Mouse (Mus musculus) MEL (cell line): ENCODE data around the gene Myo3a. TPM values are rescaled to one million over a fixed set of nuclear protein-coding genes. Genes with fewer than 3 reads are reported as not detected.

ENCODE experiments used
- DNase-seq: peaks from one replicate; pipeline ENCODE4 v3.0.0; 2011; ENCODE audit warnings: low read depth, low spot score
- H3K27ac ChIP-seq: 2 replicates; pipeline ENCODE4 v1.5.1; 2012; ENCODE audit warnings: low read depth, mild to moderate bottlenecking, control low read depth, low read length, moderate library complexity; ENCODE audit not compliant: control insufficient read depth
- H3K27me3 ChIP-seq, 2 experiments: fragments of 150-350 bp in 1 of 2; sonication (generic) in 1 of 2; 2 replicates each; pipeline ENCODE4 v1.6.1; 2012; ENCODE audit warnings: low read length in 2 of 2, mild to moderate bottlenecking in 2 of 2, improper control_type of control experiment in 1 of 2, moderate library complexity in 1 of 2; ENCODE audit not compliant: insufficient read depth in 2 of 2, control insufficient read depth in 1 of 2
- H3K36me3 ChIP-seq, 2 experiments: 2 replicates each; pipeline ENCODE4 v1.6.1; 2012 to 2014; ENCODE audit warnings: low read length in 2 of 2, improper control_type of control experiment in 1 of 2, inconsistent platforms in 1 of 2, mild to moderate bottlenecking in 1 of 2; ENCODE audit not compliant: insufficient read depth in 2 of 2, control insufficient read depth in 1 of 2
- H3K4me1 ChIP-seq, 2 experiments: fragments of 150-350 bp in 1 of 2; sonication (generic) in 1 of 2; 2 replicates each; pipeline ENCODE4 v1.6.1; 2012; ENCODE audit warnings: low read length in 2 of 2, improper control_type of control experiment in 1 of 2, mild to moderate bottlenecking in 1 of 2; ENCODE audit not compliant: insufficient read depth in 2 of 2, control insufficient read depth in 1 of 2
- H3K4me3 ChIP-seq, 2 experiments: fragments of 150-350 bp in 1 of 2; sonication (generic) in 1 of 2; 2 replicates each; pipeline ENCODE4 v1.5.1; 2012; ENCODE audit warnings: low read depth in 2 of 2, low read length in 2 of 2, mild to moderate bottlenecking in 2 of 2, moderate library complexity in 2 of 2, control low read depth in 1 of 2, improper control_type of control experiment in 1 of 2; ENCODE audit not compliant: control insufficient read depth in 1 of 2, insufficient read depth in 1 of 2
- H3K79me2 ChIP-seq: 2 replicates; pipeline ENCODE4 v1.6.1; 2012; ENCODE audit warnings: mild to moderate bottlenecking, low read length, moderate library complexity; ENCODE audit not compliant: control insufficient read depth, poor library complexity, insufficient read depth
- H3K9ac ChIP-seq: 2 replicates; pipeline ENCODE4 v1.6.1; 2012; ENCODE audit warnings: low read depth, mild to moderate bottlenecking, control low read depth, low read length, moderate library complexity; ENCODE audit not compliant: control insufficient read depth, poor library complexity, severe bottlenecking
- H3K9me3 ChIP-seq: fragments of 150-350 bp; sonication (generic); replicated peaks from 2 replicates; pipeline ENCODE4 v1.6.1; 2012; ENCODE audit warnings: mild to moderate bottlenecking, low read length, improper control_type of control experiment, moderate library complexity; ENCODE audit not compliant: insufficient read depth
- BHLHE40 ChIP-seq: IDR thresholded peaks from 2 replicates; pipeline ENCODE4 v1.6.1; 2012; ENCODE audit warnings: low read depth, mild to moderate bottlenecking, inconsistent platforms, low read length, improper control_type of control experiment, borderline replicate concordance
- CHD1 ChIP-seq: IDR thresholded peaks from 2 replicates; pipeline ENCODE4 v1.6.1; 2012; ENCODE audit warnings: low read depth, mild to moderate bottlenecking, inconsistent platforms, low read length, improper control_type of control experiment
- CTCF ChIP-seq, 3 experiments: IDR thresholded peaks in 2 of 3; conservative IDR thresholded peaks in 1 of 3; 2 replicates each; pipeline ENCODE4 v1.5.1; 2011 to 2012; ENCODE audit warnings: low read length in 3 of 3, low read depth in 2 of 3, mild to moderate bottlenecking in 2 of 3, improper control_type of control experiment in 1 of 3, inconsistent platforms in 1 of 3, mixed read lengths in 1 of 3, moderate library complexity in 1 of 3; ENCODE audit not compliant: control insufficient read depth in 1 of 3, insufficient read depth in 1 of 3, poor library complexity in 1 of 3, severe bottlenecking in 1 of 3
- E2F4 ChIP-seq: IDR thresholded peaks from 2 replicates; pipeline ENCODE4 v1.6.1; 2011; ENCODE audit warnings: low read depth, low read length, improper control_type of control experiment, borderline replicate concordance
- ELF1 ChIP-seq: IDR thresholded peaks from 2 replicates; pipeline ENCODE4 v1.6.1; 2014; ENCODE audit warnings: low read depth, mild to moderate bottlenecking, inconsistent platforms, low read length, improper control_type of control experiment, moderate library complexity
- EP300 ChIP-seq, 2 experiments: IDR thresholded peaks; 2 replicates each; pipeline ENCODE4 v1.6.1; 2011; ENCODE audit warnings: improper control_type of control experiment in 2 of 2, low read length in 2 of 2, low read depth in 1 of 2, mild to moderate bottlenecking in 1 of 2
- ETS1 ChIP-seq: IDR thresholded peaks from 2 replicates; pipeline ENCODE4 v1.6.1; 2012; ENCODE audit warnings: low read depth, mild to moderate bottlenecking, inconsistent platforms, low read length, improper control_type of control experiment, moderate library complexity
- GATA1 ChIP-seq: IDR thresholded peaks from 2 replicates; pipeline ENCODE4 v1.6.1; 2011; ENCODE audit warnings: low read depth, low read length, improper control_type of control experiment
- JUND ChIP-seq: IDR thresholded peaks from 2 replicates; pipeline ENCODE4 v1.6.1; 2011; ENCODE audit warnings: low read depth, mild to moderate bottlenecking, improper control_type of control experiment, low read length
- MAFK ChIP-seq: IDR thresholded peaks from 2 replicates; pipeline ENCODE4 v1.6.1; 2011; ENCODE audit warnings: low read depth, mild to moderate bottlenecking, low read length, improper control_type of control experiment, borderline replicate concordance
- MEF2A ChIP-seq: IDR thresholded peaks from 2 replicates; pipeline ENCODE4 v1.6.1; 2014; ENCODE audit warnings: low read depth, mild to moderate bottlenecking, inconsistent platforms, low read length, improper control_type of control experiment; ENCODE audit not compliant: poor library complexity, insufficient replicate concordance, severe bottlenecking; ENCODE audit errors: extremely low read depth
- MXI1 ChIP-seq: IDR thresholded peaks from 2 replicates; pipeline ENCODE4 v1.6.1; 2011; ENCODE audit warnings: mild to moderate bottlenecking, low read depth, low read length, improper control_type of control experiment
- MYB ChIP-seq: IDR thresholded peaks from 2 replicates; pipeline ENCODE4 v1.6.1; 2011; ENCODE audit warnings: mild to moderate bottlenecking, low read depth, low read length, improper control_type of control experiment
- MYC ChIP-seq: IDR thresholded peaks from 2 replicates; pipeline ENCODE4 v1.6.1; 2011; ENCODE audit warnings: low read depth, mild to moderate bottlenecking, low read length, improper control_type of control experiment, moderate library complexity
- POLR2AphosphoS5 ChIP-seq: IDR thresholded peaks from 2 replicates; pipeline ENCODE4 v1.6.1; 2012; ENCODE audit warnings: low read depth, borderline replicate concordance, mild to moderate bottlenecking, inconsistent platforms, low read length, moderate library complexity, mixed read lengths
- RAD21 ChIP-seq: IDR thresholded peaks from 2 replicates; pipeline ENCODE4 v1.6.1; 2011; ENCODE audit warnings: mild to moderate bottlenecking, low read depth, low read length, improper control_type of control experiment
- RCOR1 ChIP-seq: IDR thresholded peaks from 2 replicates; pipeline ENCODE4 v1.6.1; 2012; ENCODE audit warnings: low read depth, mild to moderate bottlenecking, inconsistent platforms, low read length, improper control_type of control experiment
- SIN3A ChIP-seq: IDR thresholded peaks from 2 replicates; pipeline ENCODE4 v1.6.1; 2012; ENCODE audit warnings: low read length, improper control_type of control experiment, inconsistent platforms
- SMC3 ChIP-seq: IDR thresholded peaks from 2 replicates; pipeline ENCODE4 v1.6.1; 2011; ENCODE audit warnings: low read depth, low read length, improper control_type of control experiment
- TAL1 ChIP-seq: IDR thresholded peaks from 2 replicates; pipeline ENCODE4 v1.6.1; 2012; ENCODE audit warnings: mild to moderate bottlenecking, inconsistent platforms, low read length, moderate library complexity, mixed read lengths
- TBP ChIP-seq: IDR thresholded peaks from 2 replicates; pipeline ENCODE4 v1.8.0; 2011; ENCODE audit warnings: low read depth, low read length, improper control_type of control experiment
- TCF12 ChIP-seq: IDR thresholded peaks from 2 replicates; pipeline ENCODE4 v1.6.1; 2014; ENCODE audit warnings: low read depth, mild to moderate bottlenecking, inconsistent platforms, low read length, improper control_type of control experiment, moderate library complexity
- UBTF ChIP-seq: IDR thresholded peaks from 2 replicates; pipeline ENCODE4 v1.6.1; 2012; ENCODE audit warnings: low read depth, mild to moderate bottlenecking, inconsistent platforms, low read length, improper control_type of control experiment, moderate library complexity, borderline replicate concordance; ENCODE audit not compliant: insufficient read depth
- ZC3H11A ChIP-seq: IDR thresholded peaks from 2 replicates; pipeline ENCODE4 v1.6.1; 2012; ENCODE audit warnings: low read depth, mild to moderate bottlenecking, inconsistent platforms, low read length, improper control_type of control experiment
- ZKSCAN1 ChIP-seq: IDR thresholded peaks from 2 replicates; pipeline ENCODE4 v1.6.1; 2012; ENCODE audit warnings: low read depth, mild to moderate bottlenecking, inconsistent platforms, low read length, improper control_type of control experiment, moderate library complexity
- ZMIZ1 ChIP-seq: IDR thresholded peaks from 2 replicates; pipeline ENCODE4 v1.6.1; 2012; ENCODE audit warnings: low read depth, mild to moderate bottlenecking, inconsistent platforms, low read length, improper control_type of control experiment, moderate library complexity
- ZNF384 ChIP-seq: IDR thresholded peaks from 2 replicates; pipeline ENCODE4 v1.6.1; 2012; ENCODE audit warnings: low read depth, mild to moderate bottlenecking, inconsistent platforms, low read length, improper control_type of control experiment
- polyA plus RNA-seq, 2 experiments: library from polyadenylated mRNA; stranded (reverse) in 1 of 2; unstranded in 1 of 2; fragments of >175 nt in 1 of 2; fragments of >200 nt in 1 of 2; gene quantifications; 2 replicates each; pipeline versions ENCODE4 v1.2.1 to v1.2.4; 2012; ENCODE audit warnings: low replicate concordance in 2 of 2, low read depth in 1 of 2; ENCODE audit not compliant: insufficient read length in 2 of 2, insufficient read depth in 1 of 2, missing spikeins in 1 of 2
- total RNA-seq: library from RNA; depleted of rRNA; stranded (reverse); fragments of 300-350 nt; gene quantifications from 2 replicates; pipeline ENCODE4 v1.2.3, GENCODE M21; 2012

The Myo3a gene
- total and polyA plus RNA-seq, 3 experiments, result not detected

DNA sequence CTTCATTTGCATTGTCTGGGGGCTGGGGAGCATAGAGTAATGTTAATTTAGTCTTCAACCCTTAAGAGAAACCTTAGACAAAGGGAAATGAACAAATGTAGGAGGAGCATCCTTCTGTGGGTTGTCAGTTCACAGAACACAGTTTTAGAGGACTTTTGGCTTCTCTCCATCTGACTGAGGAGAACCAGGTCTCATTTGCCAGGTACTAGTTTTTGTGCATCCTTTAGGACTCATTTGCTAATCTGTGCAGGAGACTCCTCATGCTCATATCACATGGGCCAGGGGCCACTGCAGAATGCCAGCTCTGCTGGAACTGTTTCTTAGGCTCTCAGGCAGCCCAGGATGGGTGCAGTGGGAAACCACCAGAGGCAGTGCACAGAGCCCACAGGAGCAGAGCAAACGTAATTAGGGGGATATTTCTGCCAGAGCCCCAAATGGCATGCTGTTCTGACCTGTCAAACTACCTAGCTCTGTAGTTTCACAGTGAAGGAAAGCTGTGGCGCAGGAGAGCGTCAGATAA is 399.9 kb downstream of the Myo3a start:
- TF ChIP-seq UBTF, result no peak
- TF ChIP-seq BHLHE40, result no peak
- no peak for TF ChIP-seq EP300 (IDR thresholded peaks at IDR 0.05; ENCODE audit: low read depth in 1 of 2, low read length in 2 of 2)
- TF ChIP-seq POLR2AphosphoS5, result no peak
- H3K27ac ChIP-seq, result no peak overlapping the region
- no peaks in the 10 kb centered on the region for H3K79me2 ChIP-seq
- no peak overlapping the region for H3K4me3 ChIP-seq
- no peak for DNase-seq
- H3K27me3 ChIP-seq, result no peaks in the 10 kb centered on the region; a peak in 1 of 4 replicates
- no peaks in the 10 kb centered on the region; a peak in 1 of 4 replicates for H3K36me3 ChIP-seq
- peaks cover 0 to 3% of the 10 kb centered on the region in 2 experiments; a peak in 1 of 4 replicates for H3K4me1 ChIP-seq
- no peak overlapping the region for H3K9ac ChIP-seq
- no peaks in the 10 kb centered on the region for H3K9me3 ChIP-seq

DNA sequence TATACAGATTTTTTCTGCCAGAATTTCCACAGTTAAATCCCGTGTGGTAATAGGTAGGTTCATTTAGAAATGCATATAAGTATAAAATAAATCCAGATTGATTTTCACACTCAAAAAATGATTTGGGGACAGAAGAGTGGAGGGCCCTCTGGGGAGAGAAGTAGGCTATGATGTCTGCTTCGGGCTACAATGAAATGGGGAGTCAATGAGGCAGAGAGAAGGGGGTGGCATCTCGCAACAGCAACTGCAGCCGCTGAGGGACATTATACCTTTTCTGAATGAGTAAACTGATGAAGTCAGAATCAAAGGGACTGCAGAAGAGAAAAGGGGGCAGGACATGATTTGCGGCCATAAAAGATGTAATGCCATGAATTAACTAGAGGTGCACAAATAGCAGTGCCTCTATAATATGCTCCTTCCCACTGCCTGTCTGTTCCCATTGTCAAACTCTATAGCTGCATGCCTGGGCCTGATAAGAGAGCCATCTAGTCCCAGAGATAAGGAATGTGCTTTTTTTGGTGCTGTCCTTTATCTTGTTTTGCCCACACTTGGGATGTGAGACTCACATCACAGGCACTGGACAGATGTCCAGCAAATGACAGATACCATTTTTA is 400.6 kb downstream of the Myo3a start:
- Histone ChIP-seq H3K36me3 (no peaks in the 10 kb centered on the region; a peak in 1 of 4 replicates), H3K9me3 (no peaks in the 10 kb centered on the region), H3K9ac (no peak overlapping the region), H3K4me1 (peaks cover 0 to 3% of the 10 kb centered on the region in 2 experiments; a peak in 1 of 4 replicates), H3K79me2 (no peaks in the 10 kb centered on the region), H3K4me3 (no peak overlapping the region), H3K27ac (no peak overlapping the region), H3K27me3 (no peaks in the 10 kb centered on the region; a peak in 1 of 4 replicates)
- DNase-seq, result peak; percentile 18
- TF ChIP-seq MEF2A (peak; percentile 70; the same call in 1 of the 2 replicates), ELF1 (no peak), SIN3A (no peak), ZMIZ1 (no peak), MYC (no peak), EP300 (IDR thresholded peaks at IDR 0.05; ENCODE audit: low read depth in 1 of 2, low read length in 2 of 2) (peak; percentile 56 to 60), ZKSCAN1 (no peak), GATA1 (peak; percentile 65), JUND (no peak), TAL1 (peak; percentile 22; the same call in 1 of the 2 replicates), ZNF384 (0 out of 2 replicates have a peak, but pooled peaks have one; percentile 12), TBP (no peak), MAFK (no peak), TCF12 (peak; percentile 82), RCOR1 (no peak), MXI1 (no peak), CTCF (IDR thresholded peaks at IDR 0.05 in 2 of 3, conservative IDR thresholded peaks at IDR 0.05 in 1 of 3; ENCODE audit: control insufficient read depth in 1 of 3, insufficient read depth in 1 of 3, low read depth in 2 of 3, low read length in 3 of 3, poor library complexity in 1 of 3, severe bottlenecking in 1 of 3) (no peak), CHD1 (no peak), ZC3H11A (no peak), RAD21 (no peak), MYB (no peak), SMC3 (no peak), E2F4 (no peak), UBTF (no peak), ETS1 (peak; percentile 42; the same call in 1 of the 2 replicates)
